8 mouse cellular contexts compared by ENCODE assay signal in the genomic region with DNA sequence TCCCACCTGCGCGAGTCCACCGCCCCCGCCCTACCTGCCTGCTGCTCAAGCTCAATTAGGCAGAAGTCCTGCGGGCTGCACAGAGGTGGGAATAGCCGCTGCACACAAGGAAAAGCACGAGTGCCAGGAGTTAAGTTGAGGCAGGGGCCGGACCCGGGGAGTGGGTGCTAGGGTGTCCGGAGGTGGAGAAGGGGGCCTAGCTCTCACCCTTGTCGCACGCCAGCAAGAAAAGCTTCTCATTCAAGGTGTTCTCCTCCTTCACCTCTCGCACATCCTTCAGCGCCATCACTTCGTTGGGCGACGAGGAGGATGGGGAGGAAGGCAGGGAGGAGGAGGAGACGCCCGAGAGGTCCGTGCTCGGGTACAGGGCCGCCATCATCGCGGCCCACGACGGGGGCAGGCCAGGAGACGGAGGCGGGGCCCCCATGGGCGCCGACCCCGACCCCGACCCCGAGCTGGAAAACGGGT. TPM values are rescaled to one million over a fixed set of nuclear protein-coding genes. Genes with fewer than 3 reads are reported as not detected.
DNase-seq lines count a peak whose midpoint lies in the region; ATAC-seq and TF ChIP-seq lines count a peak whose summit lies in the region.

No protein-coding gene starts in this region.

- no peak for TF ChIP-seq POLR2A in lung, adult 2 months (IDR thresholded peaks at IDR 0.05; ENCODE audit: borderline replicate concordance, extremely low read depth, low read depth, low read length)

- H3K9ac ChIP-seq in limb, embryonic 12.5 days (replicated peaks): peak overlapping the region; percentile 81
- H3K9ac ChIP-seq in neural tube, embryonic 14.5 days (replicated peaks; ENCODE audit: low read depth, low read length): peak overlapping the region; percentile 94

- no peaks in the 10 kb centered on the region for H3K9me3 ChIP-seq in limb, embryonic 12.5 days
- no peaks in the 10 kb centered on the region for H3K9me3 ChIP-seq in neural tube, embryonic 14.5 days (ENCODE audit: control insufficient read depth, low read length)

- H3K27me3 ChIP-seq in limb, embryonic 12.5 days: peaks cover 26% of the 10 kb centered on the region; the same call in 1 of the 2 replicates
- H3K27me3 ChIP-seq in neural tube, embryonic 14.5 days (ENCODE audit: control insufficient read depth, insufficient read depth, low read length): peaks cover 4% of the 10 kb centered on the region; the same call in 1 of the 2 replicates

- H3K4me3 ChIP-seq in lung, adult 2 months (replicated peaks; ENCODE audit: extremely low read depth, low read depth, low read length): peak overlapping the region; percentile 60
- H3K4me3 ChIP-seq in limb, embryonic 12.5 days (replicated peaks): peak overlapping the region; percentile 90
- H3K4me3 ChIP-seq in neural tube, embryonic 14.5 days (ENCODE audit: low read depth, low read length): peak overlapping the region; percentile 92

- peak; percentile 30 for DNase-seq in lung, adult 2 months
- no peak for DNase-seq in lung, postnatal 36 days
- DNase-seq in ovary, postnatal 14 days (ENCODE audit: low spot score): no peak

- no peak for TF ChIP-seq CTCF in lung, adult 2 months (IDR thresholded peaks at IDR 0.05; ENCODE audit: insufficient read depth, low read length)

- peak; percentile 56 for ATAC-seq in cerebellum, adult (ENCODE audit: insufficient number of reproducible peaks, low FRiP score, low TSS enrichment)
- ATAC-seq in frontal cortex, adult (ENCODE audit: low TSS enrichment): peak; percentile 45
- ATAC-seq in inflammation-experienced regulatory T-cells, adult 6 months: peak; percentile 12
- ATAC-seq in limb, embryonic 12.5 days (ENCODE audit: insufficient number of reproducible peaks, insufficient read depth, low FRiP score, low TSS enrichment, low read depth): peak; percentile 54
- ATAC-seq in neural tube, embryonic 14.5 days (ENCODE audit: low read depth): peak; percentile 72

- 4% methylated on average over 34 of the region's 34 CpGs for WGBS in lung, adult 2 months
- 1% methylated on average over 34 of the region's 34 CpGs for WGBS in limb, embryonic 12.5 days
- 2% methylated on average over 32 of the region's 34 CpGs for WGBS in neural tube, embryonic 14.5 days

- H3K4me1 ChIP-seq in lung, adult 2 months (ENCODE audit: control insufficient read depth, insufficient read depth, low read length): no peaks in the 10 kb centered on the region
- H3K4me1 ChIP-seq in limb, embryonic 12.5 days (replicated peaks): peaks cover 14% of the 10 kb centered on the region
- no peaks in the 10 kb centered on the region; the same call in 1 of the 2 replicates for H3K4me1 ChIP-seq in neural tube, embryonic 14.5 days (ENCODE audit: control insufficient read depth, insufficient read depth, low read length)

- peak overlapping the region; percentile 91 for H3K4me2 ChIP-seq in limb, embryonic 12.5 days
- H3K4me2 ChIP-seq in neural tube, embryonic 14.5 days (ENCODE audit: low read depth, low read length): peak overlapping the region; percentile 72

- no peaks in the 10 kb centered on the region for H3K36me3 ChIP-seq in limb, embryonic 12.5 days
- H3K36me3 ChIP-seq in neural tube, embryonic 14.5 days (ENCODE audit: control insufficient read depth, insufficient read depth, low read length): no peaks in the 10 kb centered on the region

- 0 out of 2 replicates have a peak overlapping the region, but pooled peaks have one; percentile 12 for H3K27ac ChIP-seq in limb, embryonic 12.5 days
- H3K27ac ChIP-seq in neural tube, embryonic 14.5 days (ENCODE audit: low read depth, low read length): peak overlapping the region; percentile 48; the same call in 1 of the 2 replicates

RNA-seq across cellular contexts. Expression of a gene that starts 0.7 kb away (rescaled TPM):
- polyA plus RNA-seq in lung, adult 2 months (2012; rRNA removed): 5.7 and 6.4 TPM in 2 replicates
- polyA plus RNA-seq in inflammation-experienced regulatory T-cells, adult 6 months (2017; shearing (Covaris generic)): under 1 TPM; 0.34 to 0.60 (median 0.38) TPM
- 3.8 and 4.5 TPM in 2 replicates for polyA plus RNA-seq in limb, embryonic 12.5 days (2016; fragmentation: Nextera tagmentation; extraction: Ambion mirVana)
- polyA plus RNA-seq in neural tube, embryonic 14.5 days (2014; fragmentation: Nextera tagmentation; extraction: Ambion mirVana): 12.6 and 13.5 TPM in 2 replicates

Comparison
In these comparisons a context has a peak if more than half of its experiments do, and no peak if none do; other contexts are left out.
1. ATAC-seq: peak in every context shown above with its lines; median percentile 72 in neural tube, embryonic 14.5 days; 56 in cerebellum, adult; 54 in limb, embryonic 12.5 days; 45 in frontal cortex, adult; 12 in inflammation-experienced regulatory T-cells, adult 6 months.